Mouse (Mus musculus) embryonic fibroblast, embryonic 13.5 days (primary cell): ENCODE measurements around the gene Bhlhe23.

Experiments used
- CTCF ChIP-seq: IDR thresholded peaks from 2 replicates; pipeline ENCODE4 v1.5.1; 2011; ENCODE audit warnings: mild to moderate bottlenecking, control low read depth, low read length, moderate library complexity, borderline replicate concordance; ENCODE audit not compliant: insufficient read depth
- POLR2A ChIP-seq: IDR thresholded peaks from 2 replicates; pipeline ENCODE4 v1.6.1; 2011; ENCODE audit warnings: low read depth, mild to moderate bottlenecking, control low read depth, low read length, moderate library complexity

GRCm38 (mm10) chr2:180776793-180777192 lies at the start of gene Bhlhe23:
- TF ChIP-seq CTCF (no peak), POLR2A (no peak)
